Mouse (Mus musculus) MEL (cell line): ENCODE data around the gene Fkbp14. TPM values are rescaled to one million over a fixed set of nuclear protein-coding genes. Genes with fewer than 3 reads are reported as not detected.

Experiments used
- DNase-seq: peaks from one replicate; pipeline ENCODE4 v3.0.0; 2011; ENCODE audit warnings: low read depth, low spot score
- H3K27ac ChIP-seq: 2 replicates; pipeline ENCODE4 v1.5.1; 2012; ENCODE audit warnings: low read depth, mild to moderate bottlenecking, control low read depth, low read length, moderate library complexity; ENCODE audit not compliant: control insufficient read depth
- H3K27me3 ChIP-seq, 2 experiments: fragments of 150-350 bp in 1 of 2; sonication (generic) in 1 of 2; 2 replicates each; pipeline ENCODE4 v1.6.1; 2012; ENCODE audit warnings: low read length in 2 of 2, mild to moderate bottlenecking in 2 of 2, improper control_type of control experiment in 1 of 2, moderate library complexity in 1 of 2; ENCODE audit not compliant: insufficient read depth in 2 of 2, control insufficient read depth in 1 of 2
- H3K36me3 ChIP-seq, 2 experiments: 2 replicates each; pipeline ENCODE4 v1.6.1; 2012 to 2014; ENCODE audit warnings: low read length in 2 of 2, improper control_type of control experiment in 1 of 2, inconsistent platforms in 1 of 2, mild to moderate bottlenecking in 1 of 2; ENCODE audit not compliant: insufficient read depth in 2 of 2, control insufficient read depth in 1 of 2
- H3K4me1 ChIP-seq, 2 experiments: fragments of 150-350 bp in 1 of 2; sonication (generic) in 1 of 2; 2 replicates each; pipeline ENCODE4 v1.6.1; 2012; ENCODE audit warnings: low read length in 2 of 2, improper control_type of control experiment in 1 of 2, mild to moderate bottlenecking in 1 of 2; ENCODE audit not compliant: insufficient read depth in 2 of 2, control insufficient read depth in 1 of 2
- H3K4me3 ChIP-seq, 2 experiments: fragments of 150-350 bp in 1 of 2; sonication (generic) in 1 of 2; 2 replicates each; pipeline ENCODE4 v1.5.1; 2012; ENCODE audit warnings: low read depth in 2 of 2, low read length in 2 of 2, mild to moderate bottlenecking in 2 of 2, moderate library complexity in 2 of 2, control low read depth in 1 of 2, improper control_type of control experiment in 1 of 2; ENCODE audit not compliant: control insufficient read depth in 1 of 2, insufficient read depth in 1 of 2
- H3K79me2 ChIP-seq: 2 replicates; pipeline ENCODE4 v1.6.1; 2012; ENCODE audit warnings: mild to moderate bottlenecking, low read length, moderate library complexity; ENCODE audit not compliant: control insufficient read depth, poor library complexity, insufficient read depth
- H3K9ac ChIP-seq: 2 replicates; pipeline ENCODE4 v1.6.1; 2012; ENCODE audit warnings: low read depth, mild to moderate bottlenecking, control low read depth, low read length, moderate library complexity; ENCODE audit not compliant: control insufficient read depth, poor library complexity, severe bottlenecking
- H3K9me3 ChIP-seq: fragments of 150-350 bp; sonication (generic); replicated peaks from 2 replicates; pipeline ENCODE4 v1.6.1; 2012; ENCODE audit warnings: mild to moderate bottlenecking, low read length, improper control_type of control experiment, moderate library complexity; ENCODE audit not compliant: insufficient read depth
- BHLHE40 ChIP-seq: IDR thresholded peaks from 2 replicates; pipeline ENCODE4 v1.6.1; 2012; ENCODE audit warnings: low read depth, mild to moderate bottlenecking, inconsistent platforms, low read length, improper control_type of control experiment, borderline replicate concordance
- CHD2 ChIP-seq: IDR thresholded peaks from 2 replicates; pipeline ENCODE4 v1.6.1; 2011; ENCODE audit warnings: low read length, improper control_type of control experiment
- HCFC1 ChIP-seq: IDR thresholded peaks from 2 replicates; pipeline ENCODE4 v1.6.1; 2012; ENCODE audit warnings: low read depth, mild to moderate bottlenecking, inconsistent platforms, low read length, improper control_type of control experiment, moderate library complexity
- JUND ChIP-seq: IDR thresholded peaks from 2 replicates; pipeline ENCODE4 v1.6.1; 2011; ENCODE audit warnings: low read depth, mild to moderate bottlenecking, improper control_type of control experiment, low read length
- MAFK ChIP-seq: IDR thresholded peaks from 2 replicates; pipeline ENCODE4 v1.6.1; 2011; ENCODE audit warnings: low read depth, mild to moderate bottlenecking, low read length, improper control_type of control experiment, borderline replicate concordance
- MAX ChIP-seq: IDR thresholded peaks from 2 replicates; pipeline ENCODE4 v1.6.1; 2011; ENCODE audit warnings: low read length, improper control_type of control experiment
- MAZ ChIP-seq: IDR thresholded peaks from 2 replicates; pipeline ENCODE4 v1.6.1; 2012; ENCODE audit warnings: low read depth, mild to moderate bottlenecking, inconsistent platforms, low read length, improper control_type of control experiment
- MEF2A ChIP-seq: IDR thresholded peaks from 2 replicates; pipeline ENCODE4 v1.6.1; 2014; ENCODE audit warnings: low read depth, mild to moderate bottlenecking, inconsistent platforms, low read length, improper control_type of control experiment; ENCODE audit not compliant: poor library complexity, insufficient replicate concordance, severe bottlenecking; ENCODE audit errors: extremely low read depth
- MXI1 ChIP-seq: IDR thresholded peaks from 2 replicates; pipeline ENCODE4 v1.6.1; 2011; ENCODE audit warnings: mild to moderate bottlenecking, low read depth, low read length, improper control_type of control experiment
- MYB ChIP-seq: IDR thresholded peaks from 2 replicates; pipeline ENCODE4 v1.6.1; 2011; ENCODE audit warnings: mild to moderate bottlenecking, low read depth, low read length, improper control_type of control experiment
- POLR2AphosphoS2 ChIP-seq: IDR thresholded peaks from 2 replicates; pipeline ENCODE4 v1.6.1; 2011; ENCODE audit warnings: low read length, improper control_type of control experiment
- POLR2AphosphoS5 ChIP-seq: IDR thresholded peaks from 2 replicates; pipeline ENCODE4 v1.6.1; 2012; ENCODE audit warnings: low read depth, borderline replicate concordance, mild to moderate bottlenecking, inconsistent platforms, low read length, moderate library complexity, mixed read lengths
- RAD21 ChIP-seq: IDR thresholded peaks from 2 replicates; pipeline ENCODE4 v1.6.1; 2011; ENCODE audit warnings: mild to moderate bottlenecking, low read depth, low read length, improper control_type of control experiment
- RCOR1 ChIP-seq: IDR thresholded peaks from 2 replicates; pipeline ENCODE4 v1.6.1; 2012; ENCODE audit warnings: low read depth, mild to moderate bottlenecking, inconsistent platforms, low read length, improper control_type of control experiment
- SIN3A ChIP-seq: IDR thresholded peaks from 2 replicates; pipeline ENCODE4 v1.6.1; 2012; ENCODE audit warnings: low read length, improper control_type of control experiment, inconsistent platforms
- TAL1 ChIP-seq: IDR thresholded peaks from 2 replicates; pipeline ENCODE4 v1.6.1; 2012; ENCODE audit warnings: mild to moderate bottlenecking, inconsistent platforms, low read length, moderate library complexity, mixed read lengths
- UBTF ChIP-seq: IDR thresholded peaks from 2 replicates; pipeline ENCODE4 v1.6.1; 2012; ENCODE audit warnings: low read depth, mild to moderate bottlenecking, inconsistent platforms, low read length, improper control_type of control experiment, moderate library complexity, borderline replicate concordance; ENCODE audit not compliant: insufficient read depth
- USF1 ChIP-seq: IDR thresholded peaks from 2 replicates; pipeline ENCODE4 v1.6.1; 2014; ENCODE audit warnings: low read depth, mild to moderate bottlenecking, inconsistent platforms, low read length, improper control_type of control experiment, moderate library complexity
- ZKSCAN1 ChIP-seq: IDR thresholded peaks from 2 replicates; pipeline ENCODE4 v1.6.1; 2012; ENCODE audit warnings: low read depth, mild to moderate bottlenecking, inconsistent platforms, low read length, improper control_type of control experiment, moderate library complexity
- polyA plus RNA-seq, 2 experiments: library from polyadenylated mRNA; stranded (reverse) in 1 of 2; unstranded in 1 of 2; fragments of >175 nt in 1 of 2; fragments of >200 nt in 1 of 2; gene quantifications; 2 replicates each; pipeline versions ENCODE4 v1.2.1 to v1.2.4; 2012; ENCODE audit warnings: low replicate concordance in 2 of 2, low read depth in 1 of 2; ENCODE audit not compliant: insufficient read length in 2 of 2, insufficient read depth in 1 of 2, missing spikeins in 1 of 2
- total RNA-seq: library from RNA; depleted of rRNA; stranded (reverse); fragments of 300-350 nt; gene quantifications from 2 replicates; pipeline ENCODE4 v1.2.3, GENCODE M21; 2012

Gene Fkbp14
- total and polyA plus RNA-seq, 3 experiments, result 1.5 to 1.8 TPM; not detected in 1

GRCm38 (mm10) chr6:54566546-54566919, 30.6 kb downstream of the Fkbp14 start:
- H3K4me1 ChIP-seq, result no peaks in the 10 kb centered on the region

GRCm38 (mm10) chr6:54565665-54566545, 31.2 kb downstream of the Fkbp14 start, which contains the start of gene Scrn1:
Gene Scrn1 (minus strand): TSS chr6:54566489.
- Histone ChIP-seq H3K79me2 (no peaks in the 10 kb centered on the region), H3K9ac (no peak within 1 kb of the TSS), H3K36me3 (no peaks in the 10 kb centered on the region), H3K9me3 (no peaks in the 10 kb centered on the region), H3K4me3 (no peak within 1 kb of the TSS), H3K4me1 (no peaks in the 10 kb centered on the region), H3K27ac (no peak within 1 kb of the TSS), H3K27me3 (no peaks in the 10 kb centered on the region; a peak in 2 of 4 replicates)
- no peak for DNase-seq
- no peak for TF ChIP-seq RCOR1
- TF ChIP-seq POLR2AphosphoS5, result no peak
- TF ChIP-seq MAX, result no peak
- no peak for TF ChIP-seq MEF2A

More at GRCm38 (mm10) chr6:54566546-54566919, 30.6 kb downstream of the Fkbp14 start:
- H3K27ac ChIP-seq, result no peak overlapping the region
- no peaks in the 10 kb centered on the region for H3K79me2 ChIP-seq
- no peak overlapping the region for H3K4me3 ChIP-seq
- no peaks in the 10 kb centered on the region; a peak in 1 of 4 replicates for H3K27me3 ChIP-seq
- DNase-seq, result no peak
- TF ChIP-seq MYB (no peak), JUND (no peak), MEF2A (no peak), CHD2 (no peak)
- H3K9me3 ChIP-seq, result no peaks in the 10 kb centered on the region
- H3K9ac ChIP-seq, result no peak overlapping the region
- no peaks in the 10 kb centered on the region for H3K36me3 ChIP-seq

- Histone ChIP-seq H3K9me3 (no peaks in the 10 kb centered on the region), H3K4me1 (no peaks in the 10 kb centered on the region), H3K27ac (no peak overlapping the region), H3K79me2 (no peaks in the 10 kb centered on the region), H3K4me3 (no peak overlapping the region), H3K27me3 (no peaks in the 10 kb centered on the region; a peak in 1 of 4 replicates), H3K9ac (no peak overlapping the region), H3K36me3 (no peaks in the 10 kb centered on the region)
- TF ChIP-seq MXI1 (no peak), MEF2A (no peak), BHLHE40 (no peak), RAD21 (no peak), TAL1 (no peak), MAZ (no peak), UBTF (no peak), SIN3A (no peak), HCFC1 (no peak), POLR2AphosphoS2 (no peak), USF1 (no peak), ZKSCAN1 (no peak), MYB (no peak), MAFK (no peak)
- DNase-seq, result no peak
These were observed 32.1 kb downstream of the Fkbp14 start for GRCm38 (mm10) chr6:54565012-54565411.
